Mouse (Mus musculus) testis, postnatal 10 days (tissue): Measurements from ENCODE around the gene Map4k3.
"Not testable (repeated sequence)": the region's sequence is repeated elsewhere in the genome, so short reads cannot be mapped to it uniquely, and the experiment has no call there.

Source experiments
- DNase-seq: peaks from one replicate; pipeline ENCODE4 v3.0.0; 2021; ENCODE audit warnings: low spot score

The Map4k3 gene

GRCm38 (mm10) chr17:80568441-80568840 is 159.8 kb downstream of the Map4k3 start:
- no peak for DNase-seq

DNA sequence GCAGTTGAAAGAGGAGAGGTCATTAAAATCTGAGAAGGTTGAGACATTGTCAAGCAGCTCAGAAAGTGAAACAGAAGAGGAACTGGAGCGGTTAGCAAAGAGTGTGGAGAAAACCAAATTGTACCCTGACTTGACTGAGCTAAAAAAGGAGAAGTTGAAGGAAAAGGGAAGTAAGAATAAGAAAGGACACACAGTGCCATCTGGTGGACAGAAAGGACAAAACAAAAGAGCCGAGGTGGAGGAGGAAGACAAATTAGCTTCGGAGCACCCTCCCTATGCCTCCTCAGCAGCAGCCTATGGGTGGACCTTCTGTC is 163.7 kb downstream of the Map4k3 start:
- no peak for DNase-seq

DNA sequence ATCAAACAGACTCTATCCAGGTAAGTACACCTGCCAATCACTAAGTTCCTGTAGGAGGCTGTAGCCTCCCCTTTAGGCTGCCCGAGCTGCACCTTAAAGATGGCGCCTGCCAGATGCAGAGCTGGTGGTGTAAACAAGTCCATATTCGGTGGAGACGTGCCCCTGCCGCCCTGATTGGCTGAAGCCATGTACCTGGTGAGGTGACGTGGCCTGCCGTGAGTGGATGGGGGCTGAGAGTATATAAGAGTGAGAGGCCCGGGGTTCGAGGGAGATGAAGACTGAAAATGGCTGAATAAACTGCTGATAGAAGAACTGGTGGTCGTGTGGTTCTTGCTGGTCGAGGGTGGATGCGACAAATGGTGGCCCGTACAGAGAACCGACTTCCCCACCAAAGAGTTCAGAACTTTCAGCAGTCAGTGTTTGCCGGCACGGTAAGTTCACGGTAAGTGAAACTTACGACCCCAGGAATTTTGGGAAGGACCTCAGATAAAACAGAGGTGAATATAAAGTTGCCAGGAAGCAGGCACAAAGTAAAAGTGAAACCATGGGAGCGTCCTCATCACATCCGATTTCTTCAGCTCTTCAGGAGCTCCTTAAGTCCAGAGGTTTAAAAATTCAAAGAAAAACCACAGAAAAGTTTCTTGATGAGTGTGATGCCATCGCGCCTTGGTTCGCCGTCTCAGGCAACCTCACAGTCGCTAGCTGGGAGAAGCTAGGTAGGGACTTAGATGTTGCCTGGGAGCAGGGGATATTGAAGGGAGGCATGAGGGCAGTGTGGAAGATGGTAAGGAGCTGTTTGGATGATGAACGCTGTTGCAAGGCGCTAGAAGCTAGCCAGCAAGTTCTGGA is 164.3 kb downstream of the Map4k3 start:
- DNase-seq, result not testable (repeated sequence)

GRCm38 (mm10) chr17:80562792-80563191 is 165.5 kb downstream of the Map4k3 start:
- DNase-seq, result no peak

GRCm38 (mm10) chr17:80560669-80561401 is 167.4 kb downstream of the Map4k3 start:
- peak; percentile 86 for DNase-seq

- DNase-seq, result no peak
Measured at GRCm38 (mm10) chr17:80559745-80560144, 168.5 kb downstream of the Map4k3 start.

- DNase-seq, result peak; percentile 78
Measured at GRCm38 (mm10) chr17:80559050-80559449, 169.2 kb downstream of the Map4k3 start.

- no peak for DNase-seq
Measured at GRCm38 (mm10) chr17:80558583-80558982, 169.7 kb downstream of the Map4k3 start.

DNA sequence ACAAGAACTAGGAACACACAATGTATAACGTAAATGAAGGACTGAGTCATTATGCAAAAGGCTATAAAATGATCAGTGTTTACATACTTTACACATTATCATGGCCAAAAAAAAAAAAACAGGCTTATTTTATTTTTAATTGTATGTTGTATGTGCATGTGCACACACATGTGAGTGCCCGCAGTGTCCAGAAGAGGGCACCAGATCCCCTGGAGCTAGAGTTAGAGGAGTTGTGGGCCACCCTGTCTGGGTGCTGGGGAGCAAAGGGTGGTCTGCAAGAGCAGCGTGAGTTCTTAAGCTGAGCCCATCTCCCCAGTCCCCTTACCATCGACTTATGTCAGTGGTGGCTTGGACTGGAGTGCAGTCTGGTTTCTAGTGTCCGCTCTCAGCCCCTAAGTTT is 170.8 kb downstream of the Map4k3 start:
- DNase-seq, result no peak

GRCm38 (mm10) chr17:80553318-80554270 is 174.7 kb downstream of the Map4k3 start:
- DNase-seq, result peak; percentile 83

- DNase-seq, result no peak
Measured at GRCm38 (mm10) chr17:80552653-80553052, 175.6 kb downstream of the Map4k3 start.

DNA sequence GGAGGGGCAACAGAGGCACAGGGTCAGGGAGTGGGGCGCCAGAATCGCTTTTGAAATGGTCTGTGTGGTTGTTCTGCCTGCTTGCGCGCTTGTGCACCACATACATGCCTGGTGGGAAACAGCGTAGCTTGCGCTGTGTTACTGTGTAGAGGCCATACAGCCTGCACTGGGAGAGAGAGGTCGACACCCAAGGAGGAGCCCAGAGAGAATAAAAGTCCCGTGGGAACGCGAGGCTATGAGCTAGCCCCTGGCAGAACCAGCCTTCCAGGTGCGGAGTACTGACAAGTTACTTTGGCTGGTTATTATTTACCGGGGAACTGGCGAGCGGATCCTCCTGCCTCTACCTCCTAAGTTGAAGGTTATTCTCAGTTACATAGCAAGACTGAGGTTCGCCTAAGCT is 177.3 kb downstream of the Map4k3 start:
- DNase-seq, result no peak

- DNase-seq, result no peak
Measured at GRCm38 (mm10) chr17:80546846-80547245, 181.4 kb downstream of the Map4k3 start.

DNA sequence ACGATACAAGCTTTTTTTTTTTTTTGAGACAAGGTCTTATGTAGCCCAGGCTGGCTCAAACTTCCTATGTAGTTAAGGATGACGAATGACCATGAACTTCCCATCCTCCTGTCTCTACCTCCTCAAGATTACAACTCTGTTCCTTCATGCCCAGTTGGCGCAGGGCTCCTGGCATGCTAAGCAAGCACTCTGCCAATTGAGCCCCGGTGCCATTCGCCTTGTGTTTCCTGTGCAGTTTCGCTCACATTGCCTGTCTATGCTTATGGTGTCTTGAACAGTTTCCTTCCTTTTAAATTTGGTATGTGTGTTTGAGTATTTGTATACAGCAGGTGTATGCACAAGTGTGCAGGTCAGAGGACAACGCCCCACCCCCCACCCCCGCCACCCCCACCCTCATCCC is 182.1 kb downstream of the Map4k3 start:
- DNase-seq, result no peak

- DNase-seq, result no peak
Measured at GRCm38 (mm10) chr17:80543646-80544045, 184.6 kb downstream of the Map4k3 start.

- DNase-seq, result no peak
Measured at GRCm38 (mm10) chr17:80537136-80537535, 191.1 kb downstream of the Map4k3 start.

- DNase-seq, result no peak
Measured at GRCm38 (mm10) chr17:80535633-80536032, 192.7 kb downstream of the Map4k3 start.

DNA sequence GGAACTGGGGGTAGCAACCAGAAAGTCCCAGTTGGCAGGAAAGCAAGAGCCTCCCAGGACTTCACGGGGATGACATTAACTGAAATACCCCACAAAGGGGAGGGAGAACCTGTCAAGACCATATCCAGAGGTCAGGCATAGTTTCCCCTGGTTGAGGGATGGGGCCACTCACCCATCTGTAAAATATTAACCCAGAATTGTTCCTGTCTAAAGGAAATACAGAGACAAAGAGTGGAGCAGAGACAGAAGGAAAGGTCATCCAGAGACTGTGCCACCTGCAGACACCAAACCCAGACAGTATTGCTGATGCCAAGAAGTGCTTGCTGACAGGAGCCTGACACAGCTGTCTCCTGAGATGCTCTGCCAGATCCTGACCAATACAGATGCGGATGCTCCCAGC is 196.9 kb downstream of the Map4k3 start:
- DNase-seq, result not testable (repeated sequence)
